ENCODE assay signal across 22 mouse cellular contexts in the genomic region with DNA sequence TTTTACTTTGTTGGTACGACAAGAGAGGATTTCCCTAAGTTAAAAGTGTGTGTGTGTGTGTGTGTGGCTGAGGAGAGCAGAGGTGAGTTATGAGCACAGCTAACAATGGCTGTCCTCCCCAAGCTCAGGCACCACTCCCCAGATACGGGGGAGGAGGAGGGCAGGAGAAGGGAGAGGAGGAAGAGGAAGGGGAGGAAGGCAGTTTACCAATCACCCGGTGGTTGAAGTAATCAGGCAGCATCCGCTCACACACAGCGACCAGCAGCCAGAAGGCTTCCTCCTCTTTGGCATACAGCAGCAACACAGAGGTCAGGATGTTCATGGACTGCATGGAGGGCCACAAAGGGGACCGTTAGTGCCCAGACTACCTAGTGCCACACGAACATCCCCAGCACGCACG.
"Had no signal": no experiment of that assay in that cellular context is flagged by ENCODE, and none has a peak within 500 bp of the region (broad histone marks: within the 10 kb centered on the region; RNA-seq: fewer than 3 reads in every experiment).

No protein-coding gene starts in this region.

- H3K27ac ChIP-seq: kidney, postnatal 0 days; layer of hippocampus, adult 2 months; limb, embryonic 10.5 days; limb, embryonic 13.5 days; liver, embryonic 13.5 days; macrophage; midbrain, embryonic 10.5 days; midbrain, embryonic 13.5 days; neural tube, embryonic 13.5 days; stomach, embryonic 15.5 days had no signal

- H3K9me3 ChIP-seq: limb, embryonic 10.5 days; limb, embryonic 13.5 days; liver, embryonic 13.5 days; midbrain, embryonic 10.5 days; midbrain, embryonic 13.5 days; neural tube, embryonic 13.5 days; stomach, embryonic 15.5 days had no signal

- H3K36me3 ChIP-seq: limb, embryonic 10.5 days; stomach, embryonic 15.5 days had no signal

- DNase-seq: kidney, adult 2 months; kidney, postnatal 25 days; layer of hippocampus, adult 9-11 months; liver; liver, embryonic 13.5 days; lung, embryonic 14.5 days; retina, postnatal 1 day; right cerebral cortex, postnatal 25 days; spleen, adult 18-20 months; thymus, postnatal 25 days had no signal

- ATAC-seq: lung, postnatal 0 days; midbrain, embryonic 13.5 days; midbrain, embryonic 16.5 days had no signal

- H3K4me3 ChIP-seq: layer of hippocampus, adult 2 months; limb, embryonic 10.5 days; limb, embryonic 13.5 days; liver, embryonic 13.5 days; midbrain, embryonic 10.5 days; midbrain, embryonic 13.5 days; myocyte; neural tube, embryonic 13.5 days; stomach, embryonic 15.5 days had no signal

- H3K9ac ChIP-seq: limb, embryonic 13.5 days; liver, embryonic 13.5 days; lung, embryonic 14.5 days; midbrain, embryonic 13.5 days; neural tube, embryonic 13.5 days; stomach, embryonic 15.5 days had no signal

- H3K4me2 ChIP-seq: limb, embryonic 13.5 days; liver, embryonic 13.5 days; lung, embryonic 14.5 days; midbrain, embryonic 13.5 days; neural tube, embryonic 13.5 days; stomach, embryonic 15.5 days had no signal

- H3K4me1 ChIP-seq: limb, embryonic 10.5 days; limb, embryonic 13.5 days; midbrain, embryonic 10.5 days; midbrain, embryonic 13.5 days; neural tube, embryonic 13.5 days; stomach, embryonic 15.5 days had no signal

- H3K27me3 ChIP-seq: limb, embryonic 13.5 days; liver, embryonic 13.5 days; midbrain, embryonic 13.5 days; neural tube, embryonic 13.5 days; stomach, embryonic 15.5 days had no signal
